Mouse (Mus musculus) intestine, embryonic 15.5 days (tissue): ENCODE results near the gene Ang2. TPM values are rescaled to one million over a fixed set of nuclear protein-coding genes. Genes with fewer than 3 reads are reported as not detected.
"Not testable (repeated sequence)": the region's sequence is repeated elsewhere in the genome, so short reads cannot be mapped to it uniquely, and the experiment has no call there.

ENCODE experiments used
- ATAC-seq: fragments of 200-750 bp; cut with Nextera tagmentation; 2 replicates; pipeline ENCODE4 v1.8.0; 2017; ENCODE audit warnings: moderate TSS enrichment, moderate library complexity
- H3K27ac ChIP-seq: fragments of 300-500 bp; sonication (generic); 2 replicates; pipeline ENCODE4 v1.5.1; 2015; ENCODE audit warnings: mild to moderate bottlenecking, inconsistent platforms
- H3K27me3 ChIP-seq: fragments of 300-500 bp; sonication (generic); replicated peaks from 2 replicates; pipeline ENCODE4 v1.6.1; 2015; ENCODE audit warnings: inconsistent platforms
- H3K36me3 ChIP-seq: fragments of 300-500 bp; sonication (generic); 2 replicates; pipeline ENCODE4 v1.6.1; 2015; ENCODE audit warnings: inconsistent platforms
- H3K4me1 ChIP-seq: fragments of 300-500 bp; sonication (generic); replicated peaks from 2 replicates; pipeline ENCODE4 v1.6.1; 2015; ENCODE audit warnings: inconsistent platforms
- H3K4me2 ChIP-seq: fragments of 300-500 bp; sonication (generic); replicated peaks from 2 replicates; pipeline ENCODE4 v1.6.1; 2015; ENCODE audit warnings: mild to moderate bottlenecking, inconsistent platforms
- H3K4me3 ChIP-seq: fragments of 300-500 bp; sonication (generic); replicated peaks from 2 replicates; pipeline ENCODE4 v1.5.1; 2015; ENCODE audit warnings: inconsistent platforms
- H3K9ac ChIP-seq: fragments of 300-500 bp; sonication (generic); 2 replicates; pipeline ENCODE4 v1.6.1; 2015; ENCODE audit warnings: inconsistent platforms
- H3K9me3 ChIP-seq: fragments of 300-500 bp; sonication (generic); 2 replicates; pipeline ENCODE4 v1.6.1; 2016; ENCODE audit warnings: inconsistent platforms
- WGBS: fragments of 180-500 bp; shearing (Covaris S2); methylation state at CpG from one replicate; pipeline ENCODE4 v1.1.7; 2015; 5-methylcytosine and 5-hydroxymethylcytosine counted together
- polyA plus RNA-seq: library from polyadenylated mRNA; unstranded; fragments of >200 nt; fragmentation: Nextera tagmentation; extraction: Ambion mirVana; gene quantifications from 2 replicates; pipeline ENCODE4 v1.2.1, GENCODE M21; 2015

Gene Ang2
- polyA plus RNA-seq = not detected in 2 replicates

- no peak for ATAC-seq
- Histone ChIP-seq H3K9me3 (no peaks in the 10 kb centered on the region), H3K4me3 (no peak within 1 kb of the TSS), H3K27me3 (no peaks in the 10 kb centered on the region), H3K9ac (no peak within 1 kb of the TSS), H3K4me1 (no peaks in the 10 kb centered on the region), H3K36me3 (no peaks in the 10 kb centered on the region), H3K4me2 (no peak within 1 kb of the TSS), H3K27ac (no peak within 1 kb of the TSS)
- 75% methylated on average over 5 of the region's 5 CpGs for WGBS
Measured at GRCm38 (mm10) chr14:51199098-51200023, at the start of gene Ang2. Gene Ang2, minus strand, starts transcription at chr14:51199148.

- 88% methylated on average over 1 of the region's 1 CpGs for WGBS
- Histone ChIP-seq H3K36me3 (no peaks in the 10 kb centered on the region), H3K4me3 (no peak overlapping the region), H3K4me2 (no peak overlapping the region), H3K27ac (no peak overlapping the region), H3K9ac (no peak overlapping the region), H3K9me3 (no peaks in the 10 kb centered on the region), H3K27me3 (no peaks in the 10 kb centered on the region), H3K4me1 (no peaks in the 10 kb centered on the region)
- ATAC-seq = no peak
Measured at GRCm38 (mm10) chr14:51247736-51248135, 48.8 kb upstream of the Ang2 start.

GRCm38 (mm10) chr14:51240899-51241298 lies 42.0 kb upstream of the Ang2 start:
- no peak overlapping the region for H3K27ac ChIP-seq
- H3K4me3 ChIP-seq = no peak overlapping the region
- no peaks in the 10 kb centered on the region for H3K9me3 ChIP-seq
- no peaks in the 10 kb centered on the region for H3K27me3 ChIP-seq
- no peaks in the 10 kb centered on the region for H3K4me1 ChIP-seq
- no peak overlapping the region for H3K4me2 ChIP-seq
- ATAC-seq = no peak; the same call in 1 of the 2 replicates
- no peaks in the 10 kb centered on the region for H3K36me3 ChIP-seq
- H3K9ac ChIP-seq = no peak overlapping the region

GRCm38 (mm10) chr14:51237488-51237887 lies 38.5 kb upstream of the Ang2 start:
- H3K4me2 ChIP-seq, H3K9me3 ChIP-seq, H3K27me3 ChIP-seq, H3K4me3 ChIP-seq, H3K9ac ChIP-seq, H3K36me3 ChIP-seq, H3K4me1 ChIP-seq, ATAC-seq, H3K27ac ChIP-seq: not testable (repeated sequence)
- WGBS = 72% methylated on average over 1 of the region's 1 CpGs

GRCm38 (mm10) chr14:51229657-51230056 lies 30.7 kb upstream of the Ang2 start:
- not testable (repeated sequence) for H3K4me2 ChIP-seq, ATAC-seq, H3K9me3 ChIP-seq, H3K36me3 ChIP-seq, H3K27ac ChIP-seq, H3K9ac ChIP-seq, H3K4me3 ChIP-seq, H3K27me3 ChIP-seq, H3K4me1 ChIP-seq
- 58% methylated on average over 4 of the region's 4 CpGs for WGBS

GRCm38 (mm10) chr14:51220075-51220474 lies 21.1 kb upstream of the Ang2 start:
- H3K4me1 ChIP-seq, H3K9me3 ChIP-seq, H3K27me3 ChIP-seq, ATAC-seq, H3K4me3 ChIP-seq, H3K27ac ChIP-seq, H3K36me3 ChIP-seq, H3K4me2 ChIP-seq, H3K9ac ChIP-seq: not testable (repeated sequence)
- 89% methylated on average over 3 of the region's 3 CpGs for WGBS

GRCm38 (mm10) chr14:51203115-51203514 lies 4.2 kb upstream of the Ang2 start, which contains the start of gene Ear14:
Gene Ear14, plus strand, starts transcription at chr14:51203391.
- Histone ChIP-seq H3K27ac (no peak within 1 kb of the TSS), H3K4me1 (no peaks in the 10 kb centered on the region), H3K9ac (no peak within 1 kb of the TSS), H3K36me3 (no peaks in the 10 kb centered on the region), H3K4me2 (no peak within 1 kb of the TSS), H3K27me3 (no peaks in the 10 kb centered on the region), H3K9me3 (no peaks in the 10 kb centered on the region), H3K4me3 (no peak within 1 kb of the TSS)
- WGBS = 83% methylated on average over 2 of the region's 2 CpGs
- no peak for ATAC-seq

GRCm38 (mm10) chr14:51200466-51200865 lies 1.5 kb upstream of the Ang2 start:
- ATAC-seq = no peak
- H3K9ac ChIP-seq = no peak overlapping the region
- WGBS = 94% methylated on average over 2 of the region's 2 CpGs
- H3K27ac ChIP-seq = no peak overlapping the region
- H3K9me3 ChIP-seq = no peaks in the 10 kb centered on the region
- H3K36me3 ChIP-seq = no peaks in the 10 kb centered on the region
- no peak overlapping the region for H3K4me2 ChIP-seq
- no peak overlapping the region for H3K4me3 ChIP-seq
- no peaks in the 10 kb centered on the region for H3K4me1 ChIP-seq
- no peaks in the 10 kb centered on the region for H3K27me3 ChIP-seq

GRCm38 (mm10) chr14:51200054-51200453 lies 1.1 kb upstream of the Ang2 start:
- Histone ChIP-seq H3K4me1 (no peaks in the 10 kb centered on the region), H3K9ac (no peak overlapping the region), H3K9me3 (no peaks in the 10 kb centered on the region), H3K27ac (no peak overlapping the region), H3K4me3 (no peak overlapping the region), H3K27me3 (no peaks in the 10 kb centered on the region), H3K4me2 (no peak overlapping the region), H3K36me3 (no peaks in the 10 kb centered on the region)
- WGBS = 100% methylated on average over 2 of the region's 2 CpGs
- no peak for ATAC-seq

GRCm38 (mm10) chr14:51195681-51196080 lies 3.3 kb downstream of the Ang2 start:
- Histone ChIP-seq H3K27ac (no peak overlapping the region), H3K4me3 (no peak overlapping the region), H3K4me2 (no peak overlapping the region), H3K36me3 (no peaks in the 10 kb centered on the region), H3K4me1 (no peaks in the 10 kb centered on the region), H3K9ac (no peak overlapping the region), H3K27me3 (no peaks in the 10 kb centered on the region), H3K9me3 (no peaks in the 10 kb centered on the region)
- WGBS = 90% methylated on average over 4 of the region's 4 CpGs
- ATAC-seq = no peak

- 84% methylated on average over 2 of the region's 2 CpGs for WGBS
- ATAC-seq = not testable (repeated sequence)
Measured at GRCm38 (mm10) chr14:51181051-51181450, 17.9 kb downstream of the Ang2 start.

GRCm38 (mm10) chr14:51173843-51174242 lies 25.1 kb downstream of the Ang2 start:
- Histone ChIP-seq H3K9ac (no peak overlapping the region), H3K27ac (no peak overlapping the region), H3K36me3 (no peaks in the 10 kb centered on the region), H3K4me1 (no peaks in the 10 kb centered on the region), H3K9me3 (no peaks in the 10 kb centered on the region), H3K27me3 (no peaks in the 10 kb centered on the region), H3K4me2 (no peak overlapping the region), H3K4me3 (no peak overlapping the region)
- 71% methylated on average over 4 of the region's 4 CpGs for WGBS
- ATAC-seq = peak; percentile 64

More at GRCm38 (mm10) chr14:51181051-51181450, 17.9 kb downstream of the Ang2 start:
- not testable (repeated sequence) for H3K27me3 ChIP-seq, H3K4me3 ChIP-seq, H3K27ac ChIP-seq, H3K4me2 ChIP-seq, H3K9ac ChIP-seq, H3K9me3 ChIP-seq, H3K4me1 ChIP-seq, H3K36me3 ChIP-seq

GRCm38 (mm10) chr14:51172947-51173346 lies 26.0 kb downstream of the Ang2 start:
- not testable (repeated sequence) for H3K4me2 ChIP-seq, H3K27ac ChIP-seq, H3K36me3 ChIP-seq, H3K4me1 ChIP-seq, H3K9me3 ChIP-seq, H3K27me3 ChIP-seq, H3K9ac ChIP-seq, H3K4me3 ChIP-seq
- WGBS = 67% methylated on average over 4 of the region's 4 CpGs
- 0 out of 2 replicates have a peak, but pooled peaks have one; percentile 22 for ATAC-seq
